Mouse (Mus musculus) embryonic facial prominence, embryonic 14.5 days (tissue): ENCODE data around the gene Hip1r. TPM values are rescaled to one million over a fixed set of nuclear protein-coding genes. Genes with fewer than 3 reads are reported as not detected.

ENCODE experiments used
- ATAC-seq: fragments of 200-750 bp; cut with Nextera tagmentation; 2 replicates; pipeline ENCODE4 v1.8.0; 2017; ENCODE audit warnings: low read depth, moderate number of reproducible peaks, moderate TSS enrichment
- DNase-seq: peaks from one replicate; pipeline ENCODE4 v3.0.0-alpha.2; 2015; ENCODE audit warnings: low spot score
- H3K27ac ChIP-seq: fragments of 300-500 bp; sonication (generic); replicated peaks from 2 replicates; pipeline ENCODE4 v1.5.1; 2014; ENCODE audit warnings: low read depth, mild to moderate bottlenecking, low read length, moderate library complexity
- H3K27me3 ChIP-seq: fragments of 300-500 bp; sonication (generic); replicated peaks from 2 replicates; pipeline ENCODE4 v1.6.1; 2014; ENCODE audit warnings: low read length; ENCODE audit not compliant: control insufficient read depth, insufficient read depth
- H3K36me3 ChIP-seq: fragments of 300-500 bp; sonication (generic); 2 replicates; pipeline ENCODE4 v1.6.1; 2014; ENCODE audit warnings: low read length, mixed read lengths; ENCODE audit not compliant: control insufficient read depth, insufficient read depth
- H3K4me1 ChIP-seq: fragments of 300-500 bp; sonication (generic); 2 replicates; pipeline ENCODE4 v1.6.1; 2014; ENCODE audit warnings: antibody characterized with exemption, low read length; ENCODE audit not compliant: control insufficient read depth, insufficient read depth
- H3K4me2 ChIP-seq: fragments of 300-500 bp; sonication (generic); 2 replicates; pipeline ENCODE4 v1.6.1; 2014; ENCODE audit warnings: low read depth, mild to moderate bottlenecking, low read length, moderate library complexity, mixed read lengths
- H3K4me3 ChIP-seq: fragments of 300-500 bp; sonication (generic); 2 replicates; pipeline ENCODE4 v1.5.1; 2014; ENCODE audit warnings: low read depth, mild to moderate bottlenecking, low read length
- H3K9ac ChIP-seq: fragments of 300-500 bp; sonication (generic); 2 replicates; pipeline ENCODE4 v1.6.1; 2014; ENCODE audit warnings: low read depth, mild to moderate bottlenecking, low read length, moderate library complexity, mixed read lengths
- H3K9me3 ChIP-seq: fragments of 300-500 bp; sonication (generic); 2 replicates; pipeline ENCODE4 v1.6.1; 2016; ENCODE audit warnings: low read length; ENCODE audit not compliant: control insufficient read depth
- WGBS: fragments of 180-500 bp; shearing (Covaris S2); extraction: QIAGEN DNeasy Blood & Tissue Kit; methylation state at CpG from one replicate; pipeline ENCODE4 v1.1.7; 2014; 5-methylcytosine and 5-hydroxymethylcytosine counted together
- polyA plus RNA-seq: library from polyadenylated mRNA; unstranded; fragments of >200 nt; fragmentation: Nextera tagmentation; extraction: Ambion mirVana; gene quantifications from 2 replicates; pipeline ENCODE4 v1.2.1, GENCODE M21; 2014

Hip1r gene
- polyA plus RNA-seq, 1 experiment from 2014 or later = 7.5 TPM

GRCm38 (mm10) chr5:124019348-124020216 lies 46.2 kb downstream of the Hip1r start:
- H3K4me3 ChIP-seq = no peak overlapping the region
- no peaks in the 10 kb centered on the region for H3K27me3 ChIP-seq
- H3K9me3 ChIP-seq = no peaks in the 10 kb centered on the region
- 0 out of 2 replicates have a peak, but pooled peaks cover 9% of the 10 kb centered on the region for H3K36me3 ChIP-seq
- DNase-seq (peak; percentile 70), ATAC-seq (0 out of 2 replicates have a peak, but pooled peaks have one; percentile 27)
- no peak overlapping the region; the same call in 1 of the 2 replicates for H3K27ac ChIP-seq
- no peak overlapping the region for H3K9ac ChIP-seq
- H3K4me1 ChIP-seq = peaks cover 12% of the 10 kb centered on the region
- 68% methylated on average over 12 of the region's 12 CpGs for WGBS
- H3K4me2 ChIP-seq = no peak overlapping the region

DNA sequence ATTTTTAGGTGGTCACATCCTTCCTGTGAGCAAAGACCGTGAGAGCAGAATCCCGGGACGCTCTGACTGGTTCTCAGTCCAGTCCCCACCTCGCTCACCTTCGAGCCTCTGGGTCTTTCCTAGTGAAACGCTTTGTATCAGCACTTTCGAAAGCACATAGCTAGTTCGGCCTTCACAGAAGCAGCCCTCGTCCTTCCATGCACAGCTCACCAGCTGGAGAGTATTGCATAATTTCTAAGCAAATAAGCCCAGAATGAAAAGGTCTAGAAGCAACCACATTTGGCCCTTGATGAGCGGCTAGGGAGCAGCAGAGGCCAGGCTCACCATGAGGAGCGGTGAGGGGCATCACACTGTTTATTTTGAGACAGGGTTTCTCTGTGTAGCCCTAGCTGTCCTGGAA lies 47.7 kb downstream of the Hip1r start:
- 90% methylated on average over 11 of the region's 11 CpGs for WGBS
- Histone ChIP-seq H3K4me1 (peaks cover 8% of the 10 kb centered on the region; the same call in 1 of the 2 replicates), H3K27ac (no peak overlapping the region)

DNA sequence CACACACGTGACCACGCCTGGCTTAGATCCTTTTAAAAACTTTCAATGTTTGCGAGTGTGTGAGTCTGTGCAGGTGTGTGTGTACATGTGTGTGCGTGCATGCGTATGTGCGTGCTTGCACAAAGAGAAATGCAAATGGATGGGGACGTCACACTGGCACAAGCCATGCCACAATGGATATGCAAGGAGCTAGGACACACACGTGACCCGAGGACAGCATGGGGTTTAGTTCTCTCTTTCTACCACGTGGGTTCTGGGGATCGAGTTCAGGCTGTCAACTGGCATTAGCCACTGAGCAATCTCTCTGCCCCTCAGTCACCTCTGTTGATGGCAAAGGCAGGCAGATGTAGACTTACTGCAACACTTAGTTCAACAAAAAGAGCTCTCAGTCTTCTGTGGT lies 48.3 kb downstream of the Hip1r start:
- peak; percentile 19 for DNase-seq
- H3K27ac ChIP-seq = no peak overlapping the region
- H3K27me3 ChIP-seq = no peaks in the 10 kb centered on the region
- H3K4me1 ChIP-seq = peaks cover 8% of the 10 kb centered on the region; the same call in 1 of the 2 replicates
- no peak overlapping the region for H3K4me3 ChIP-seq
- WGBS = 80% methylated on average over 11 of the region's 11 CpGs
- H3K9me3 ChIP-seq = no peaks in the 10 kb centered on the region
- peaks cover 17% of the 10 kb centered on the region; the same call in 1 of the 2 replicates for H3K36me3 ChIP-seq
- ATAC-seq = no peak
- H3K9ac ChIP-seq = no peak overlapping the region
- no peak overlapping the region for H3K4me2 ChIP-seq

More for the DNA sequence above, 47.7 kb downstream of the Hip1r start:
- Histone ChIP-seq H3K9ac (no peak overlapping the region), H3K4me3 (no peak overlapping the region), H3K4me2 (no peak overlapping the region), H3K36me3 (0 out of 2 replicates have a peak, but pooled peaks cover 13% of the 10 kb centered on the region), H3K27me3 (no peaks in the 10 kb centered on the region), H3K9me3 (no peaks in the 10 kb centered on the region)
- DNase-seq = no peak
- no peak for ATAC-seq

DNA sequence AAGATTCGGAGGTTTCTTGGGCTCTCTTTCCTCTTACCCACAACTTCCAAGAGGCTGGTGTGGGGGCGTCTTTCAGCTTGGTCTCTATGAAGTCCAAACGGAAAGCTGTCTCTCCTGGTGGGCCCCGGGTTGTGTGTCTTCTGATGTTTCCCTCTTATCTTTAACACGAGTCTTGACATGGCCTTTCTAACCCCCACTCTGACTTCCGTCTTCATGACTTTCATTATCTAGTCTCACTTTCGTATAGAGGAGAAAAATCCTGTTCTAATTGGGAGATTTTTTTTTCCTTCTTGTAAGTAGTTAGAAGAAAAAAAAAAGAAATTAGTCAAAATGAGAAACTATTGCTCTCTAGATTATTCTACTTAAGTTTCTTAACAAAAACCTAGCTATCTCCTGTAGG lies 48.9 kb downstream of the Hip1r start:
- 75% methylated on average over 7 of the region's 7 CpGs for WGBS
- H3K36me3 ChIP-seq = peaks cover 20% of the 10 kb centered on the region; the same call in 1 of the 2 replicates
- H3K27ac ChIP-seq = no peak overlapping the region
- peaks cover 8% of the 10 kb centered on the region; the same call in 1 of the 2 replicates for H3K4me1 ChIP-seq
- no peak overlapping the region for H3K4me2 ChIP-seq
- ATAC-seq (no peak), DNase-seq (no peak)
- H3K9ac ChIP-seq = no peak overlapping the region
- no peaks in the 10 kb centered on the region for H3K9me3 ChIP-seq
- no peak overlapping the region for H3K4me3 ChIP-seq
- no peaks in the 10 kb centered on the region for H3K27me3 ChIP-seq

DNA sequence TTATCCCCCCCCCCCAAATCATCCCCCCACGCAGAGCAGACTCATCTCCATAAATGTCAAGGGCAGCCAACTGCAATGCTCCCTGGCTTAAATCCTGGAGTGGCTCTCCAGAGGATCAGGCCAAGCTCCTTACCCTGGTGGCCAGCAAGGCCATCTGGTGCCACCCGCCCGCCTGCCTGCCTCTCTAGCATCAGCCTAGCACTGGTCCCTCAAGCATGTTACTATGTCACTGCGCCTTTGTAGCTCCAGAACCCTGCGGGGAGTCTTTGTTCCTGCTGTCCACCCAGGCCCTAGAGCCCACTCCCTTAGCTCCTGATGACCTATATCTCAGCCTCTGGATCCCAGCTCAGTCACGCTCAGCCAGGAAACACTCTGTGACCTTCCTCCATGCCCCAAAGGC lies 51.2 kb downstream of the Hip1r start:
- ATAC-seq (peak; percentile 62; the same call in 1 of the 2 replicates), DNase-seq (peak; percentile 40)
- Histone ChIP-seq H3K27ac (0 out of 2 replicates have a peak overlapping the region, but pooled peaks have one; percentile 18), H3K36me3 (peaks cover 26% of the 10 kb centered on the region; the same call in 1 of the 2 replicates), H3K9ac (no peak overlapping the region), H3K27me3 (no peaks in the 10 kb centered on the region), H3K4me2 (no peak overlapping the region), H3K4me3 (no peak overlapping the region), H3K4me1 (peaks cover 11% of the 10 kb centered on the region), H3K9me3 (no peaks in the 10 kb centered on the region)
- WGBS = 78% methylated on average over 6 of the region's 6 CpGs

DNA sequence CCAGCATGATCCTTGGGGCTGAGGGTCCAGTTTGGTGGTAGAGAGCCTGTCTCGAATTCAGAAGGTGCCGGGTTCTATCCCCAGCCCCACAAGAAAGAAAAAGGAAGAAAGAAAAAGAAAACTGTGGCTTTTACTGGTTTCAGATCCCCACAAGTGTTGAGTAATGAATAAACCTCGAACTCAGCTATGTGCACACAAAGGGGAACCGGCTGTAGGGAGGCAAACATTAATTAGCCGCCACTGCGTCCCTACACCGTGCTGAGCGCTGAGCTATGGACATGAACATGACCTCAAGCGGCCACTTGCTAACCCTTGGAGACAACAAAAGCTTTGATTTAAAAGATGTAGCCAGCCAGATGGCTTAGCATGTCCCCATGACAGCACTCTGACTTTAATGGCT lies 51.7 kb downstream of the Hip1r start:
- 69% methylated on average over 9 of the region's 9 CpGs for WGBS
- H3K27ac ChIP-seq = 0 out of 2 replicates have a peak overlapping the region, but pooled peaks have one; percentile 18
- H3K4me2 ChIP-seq = no peak overlapping the region
- H3K9me3 ChIP-seq = no peaks in the 10 kb centered on the region
- no peak overlapping the region for H3K9ac ChIP-seq
- H3K27me3 ChIP-seq = no peaks in the 10 kb centered on the region
- no peak for ATAC-seq
- H3K4me3 ChIP-seq = no peak overlapping the region
- H3K4me1 ChIP-seq = peaks cover 12% of the 10 kb centered on the region
- no peak for DNase-seq
- peaks cover 26% of the 10 kb centered on the region; the same call in 1 of the 2 replicates for H3K36me3 ChIP-seq

DNA sequence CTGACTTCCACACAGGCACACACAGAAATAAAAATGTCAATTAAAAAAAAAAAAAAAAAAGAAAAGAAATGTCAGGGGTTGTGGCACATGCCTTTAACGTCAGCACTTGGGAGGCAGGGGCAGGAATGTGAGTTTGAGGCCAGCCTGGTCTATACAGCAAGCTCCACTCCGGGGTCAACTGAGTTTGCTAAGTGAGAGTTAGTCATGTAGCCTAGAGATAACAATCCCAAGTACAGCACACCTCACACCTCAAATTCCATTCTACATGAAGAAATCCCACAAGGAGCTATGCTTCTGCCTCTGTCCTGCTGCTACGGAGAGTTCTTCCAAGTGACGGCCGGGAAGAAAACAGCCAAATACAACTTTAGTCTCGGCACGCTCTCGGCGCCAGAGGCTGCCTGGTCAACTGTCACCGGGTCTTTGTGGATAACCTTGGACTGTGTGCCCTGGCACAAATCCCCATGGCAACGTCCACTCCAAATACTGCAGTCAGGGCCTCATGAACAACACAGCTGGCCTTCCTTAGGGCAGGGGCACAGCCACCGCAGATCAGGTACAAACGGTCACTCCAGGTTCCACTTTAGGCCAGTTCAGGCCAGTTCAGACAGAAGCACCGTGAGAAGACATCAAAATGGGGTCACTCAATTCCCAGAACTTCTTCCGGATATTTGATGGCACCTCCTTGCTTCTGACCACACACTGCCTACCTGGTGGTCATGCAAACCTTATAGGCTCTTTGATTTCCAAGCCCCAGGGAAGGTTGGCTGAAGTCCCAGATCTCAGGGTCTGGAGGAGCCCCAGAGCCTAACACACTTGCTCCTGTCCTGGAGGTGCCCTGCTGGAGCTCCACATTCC lies 52.4 kb downstream of the Hip1r start:
- no peak overlapping the region for H3K4me3 ChIP-seq
- ATAC-seq (no peak), DNase-seq (no peak)
- peaks cover 18% of the 10 kb centered on the region for H3K4me1 ChIP-seq
- WGBS = 90% methylated on average over 15 of the region's 15 CpGs
- peaks cover 26% of the 10 kb centered on the region; the same call in 1 of the 2 replicates for H3K36me3 ChIP-seq
- no peaks in the 10 kb centered on the region for H3K9me3 ChIP-seq
- no peak overlapping the region for H3K4me2 ChIP-seq
- no peak overlapping the region for H3K27ac ChIP-seq
- no peak overlapping the region for H3K9ac ChIP-seq
- no peaks in the 10 kb centered on the region for H3K27me3 ChIP-seq

DNA sequence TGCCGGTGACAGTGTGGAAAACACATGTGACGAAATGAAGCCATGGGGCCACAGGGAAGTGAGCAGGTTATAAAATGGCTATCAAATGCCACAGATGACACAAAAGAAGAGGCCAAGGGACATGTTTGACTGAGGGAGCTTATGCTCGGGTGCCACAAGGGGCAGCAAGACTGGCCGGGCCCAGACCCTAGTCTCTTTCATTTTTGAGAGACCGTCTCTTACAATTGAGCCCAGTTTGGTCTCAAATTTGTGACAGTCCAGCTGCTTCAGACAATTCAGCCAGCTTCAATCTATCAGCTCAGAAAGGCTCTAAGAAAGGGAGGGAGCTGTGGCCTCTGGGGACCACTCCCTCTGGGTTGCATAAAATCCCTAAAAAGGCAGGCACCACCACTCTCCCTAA lies 53.1 kb downstream of the Hip1r start:
- WGBS = 82% methylated on average over 5 of the region's 5 CpGs
- no peaks in the 10 kb centered on the region for H3K9me3 ChIP-seq
- H3K27ac ChIP-seq = no peak overlapping the region
- H3K27me3 ChIP-seq = no peaks in the 10 kb centered on the region
- DNase-seq = no peak
- H3K36me3 ChIP-seq = peaks cover 25% of the 10 kb centered on the region; the same call in 1 of the 2 replicates
- no peak overlapping the region for H3K4me3 ChIP-seq
- peaks cover 19% of the 10 kb centered on the region for H3K4me1 ChIP-seq
- no peak for ATAC-seq
- H3K9ac ChIP-seq = 0 out of 2 replicates have a peak overlapping the region, but pooled peaks have one; percentile 19
- H3K4me2 ChIP-seq = no peak overlapping the region
